21 mouse cellular contexts compared by ENCODE assay signal in genomic region chr17:70605659-70606058, GRCm38 (mm10).
DNase-seq lines count a peak whose midpoint lies in the region; ATAC-seq and TF ChIP-seq lines count a peak whose summit lies in the region.
"Had no signal": no experiment of that assay in that cellular context is flagged by ENCODE, and none has a peak within 500 bp of the region (broad histone marks: within the 10 kb centered on the region; RNA-seq: fewer than 3 reads in every experiment).

No protein-coding gene starts in this region.

- no peak for DNase-seq in frontal cortex, postnatal 10 days (ENCODE audit: low spot score in 2 of 2)
- DNase-seq in layer of hippocampus, adult 2 months (ENCODE audit: low spot score in 2 of 2): no peak
- DNase-seq in layer of hippocampus, adult 9-11 months: no peak
- DNase-seq in left cerebral cortex, adult 2 months (ENCODE audit: extremely low spot score in 1 of 2, low spot score in 2 of 2): no peak
- DNase-seq in left cerebral cortex, adult 9 months (ENCODE audit: low spot score in 2 of 2): no peak
- DNase-seq in brain, adult 2 months (ENCODE audit: low read depth, low spot score): peak; percentile 71
- DNase-seq in spleen, adult 12 weeks (ENCODE audit: low spot score): no peak
- DNase-seq: adrenal gland, adult 2 months; adrenal gland, adult 8-10 months; adrenal gland, postnatal 10 days; adrenal gland, postnatal 14 days; adrenal gland, postnatal 25 days; adrenal gland, postnatal 36 days; B cell, adult 2 months; cerebellum, adult 11 months; cerebellum, adult 11-12 months; cerebellum, adult 18-20 months had no signal

- peak; percentile 69 for ATAC-seq in frontal cortex, adult (ENCODE audit: low TSS enrichment)
- ATAC-seq: activated CD4-positive, CD25-positive, alpha-beta regulatory T cell, adult 4 months; CD4-positive, CD25-positive, alpha-beta regulatory T cell, adult 4 months; Patski had no signal

- H3K4me3 ChIP-seq in layer of hippocampus, adult 2 months: no peak overlapping the region
- H3K4me3 ChIP-seq in left cerebral cortex, adult 2 months: no peak overlapping the region

- TF ChIP-seq CTCF in layer of hippocampus, adult 2 months (conservative IDR thresholded peaks at IDR 0.05): no peak
- no peak for TF ChIP-seq CTCF in left cerebral cortex, adult 2 months (IDR thresholded peaks at IDR 0.05)

- peak overlapping the region; percentile 74 for H3K27ac ChIP-seq in layer of hippocampus, adult 2 months
- peak overlapping the region; percentile 54 for H3K27ac ChIP-seq in left cerebral cortex, adult 2 months

- intact Hi-C loops in left cerebral cortex, adult 2 months (cut with DNase I): no loop called here
